Mouse (Mus musculus): Measurements from ENCODE around the gene Fbxo3. TPM values are rescaled to one million over a fixed set of nuclear protein-coding genes. Genes with fewer than 3 reads are reported as not detected.
"Not testable (repeated sequence)": the region's sequence is repeated elsewhere in the genome, so short reads cannot be mapped to it uniquely, and the experiment has no call there.

Fbxo3 gene
- polyA plus RNA-seq, 1 experiment, result 8.5 TPM

GRCm38 (mm10) chr2:104069704-104070185 is 42.2 kb downstream of the Fbxo3 start, which contains the start of gene Cd59b:
Gene Cd59b (plus strand): TSS chr2:104069849.
- H3K79me2 ChIP-seq (ENCODE audit: control insufficient read depth, insufficient read depth), result no peaks in the 10 kb centered on the region
- no peaks in the 10 kb centered on the region for H3K27me3 ChIP-seq (ENCODE audit: control insufficient read depth, insufficient read depth, insufficient read length)
- no peak within 1 kb of the TSS for H3ac ChIP-seq (ENCODE audit: control insufficient read depth, insufficient read length, low read depth)
- H3K79me3 ChIP-seq (ENCODE audit: low read depth), result no peaks in the 10 kb centered on the region
- H3K36me3 ChIP-seq (ENCODE audit: control insufficient read depth, insufficient read depth), result no peaks in the 10 kb centered on the region
- TF ChIP-seq CEBPB (IDR thresholded peaks at IDR 0.05; ENCODE audit: low read depth), result no peak
- TF ChIP-seq USF1 (IDR thresholded peaks at IDR 0.05; ENCODE audit: low read depth), result no peak
- TF ChIP-seq CTCF (IDR thresholded peaks at IDR 0.05; ENCODE audit: control insufficient read depth, insufficient read depth, insufficient read length), result no peak
- no peak for TF ChIP-seq MYOD1 (IDR thresholded peaks at IDR 0.05; ENCODE audit: control insufficient read depth, insufficient read length, low read depth)
- no peak for TF ChIP-seq MYOG (IDR thresholded peaks at IDR 0.05; ENCODE audit: control insufficient read depth, extremely low read depth, insufficient read length)
- no peak for TF ChIP-seq MAX (IDR thresholded peaks at IDR 0.05)
- TF ChIP-seq FOSL1 (IDR thresholded peaks at IDR 0.05; ENCODE audit: insufficient read depth, low read length, poor library complexity, severe bottlenecking), result no peak
- H3K4me3 ChIP-seq (ENCODE audit: insufficient read depth, poor library complexity, severe bottlenecking), result no peak within 1 kb of the TSS

GRCm38 (mm10) chr2:104078285-104078684 is 50.8 kb downstream of the Fbxo3 start:
- not testable (repeated sequence) for H3K4me3 ChIP-seq (ENCODE audit: insufficient read depth, poor library complexity, severe bottlenecking); H3K79me3 ChIP-seq (ENCODE audit: low read depth); H3K36me3 ChIP-seq (ENCODE audit: control insufficient read depth, insufficient read depth); H3K27me3 ChIP-seq (ENCODE audit: control insufficient read depth, insufficient read depth, insufficient read length); H3ac ChIP-seq (ENCODE audit: control insufficient read depth, insufficient read length, low read depth); H3K79me2 ChIP-seq (ENCODE audit: control insufficient read depth, insufficient read depth)

- H3K4me3 ChIP-seq (ENCODE audit: insufficient read depth, poor library complexity, severe bottlenecking); H3K36me3 ChIP-seq (ENCODE audit: control insufficient read depth, insufficient read depth); H3ac ChIP-seq (ENCODE audit: control insufficient read depth, insufficient read length, low read depth); H3K79me3 ChIP-seq (ENCODE audit: low read depth); H3K79me2 ChIP-seq (ENCODE audit: control insufficient read depth, insufficient read depth); H3K27me3 ChIP-seq (ENCODE audit: control insufficient read depth, insufficient read depth, insufficient read length): not testable (repeated sequence)
These were observed 54.0 kb downstream of the Fbxo3 start for GRCm38 (mm10) chr2:104081436-104082050.

- H3K79me2 ChIP-seq (ENCODE audit: control insufficient read depth, insufficient read depth), result no peaks in the 10 kb centered on the region
- no peaks in the 10 kb centered on the region for H3K27me3 ChIP-seq (ENCODE audit: control insufficient read depth, insufficient read depth, insufficient read length)
- H3K79me3 ChIP-seq (ENCODE audit: low read depth), result no peaks in the 10 kb centered on the region
- H3K36me3 ChIP-seq (ENCODE audit: control insufficient read depth, insufficient read depth), result no peaks in the 10 kb centered on the region
- no peak overlapping the region for H3K4me3 ChIP-seq (ENCODE audit: insufficient read depth, poor library complexity, severe bottlenecking)
- no peak overlapping the region for H3ac ChIP-seq (ENCODE audit: control insufficient read depth, insufficient read length, low read depth)
- TF ChIP-seq FOSL1 (IDR thresholded peaks at IDR 0.05; ENCODE audit: insufficient read depth, low read length, poor library complexity, severe bottlenecking), result no peak
- TF ChIP-seq CEBPB (IDR thresholded peaks at IDR 0.05; ENCODE audit: low read depth), result no peak
- TF ChIP-seq USF1 (IDR thresholded peaks at IDR 0.05; ENCODE audit: low read depth), result no peak
- TF ChIP-seq MYOG (IDR thresholded peaks at IDR 0.05; ENCODE audit: control insufficient read depth, extremely low read depth, insufficient read length), result no peak
- TF ChIP-seq MYOD1 (IDR thresholded peaks at IDR 0.05; ENCODE audit: control insufficient read depth, insufficient read length, low read depth), result no peak
- TF ChIP-seq CTCF (IDR thresholded peaks at IDR 0.05; ENCODE audit: control insufficient read depth, insufficient read depth, insufficient read length), result no peak
- TF ChIP-seq MAX (IDR thresholded peaks at IDR 0.05), result no peak
These were observed 55.0 kb downstream of the Fbxo3 start for GRCm38 (mm10) chr2:104082474-104082873.

GRCm38 (mm10) chr2:104084027-104084426 is 56.5 kb downstream of the Fbxo3 start:
- not testable (repeated sequence) for H3K79me3 ChIP-seq (ENCODE audit: low read depth); H3K27me3 ChIP-seq (ENCODE audit: control insufficient read depth, insufficient read depth, insufficient read length); H3K79me2 ChIP-seq (ENCODE audit: control insufficient read depth, insufficient read depth); H3K4me3 ChIP-seq (ENCODE audit: insufficient read depth, poor library complexity, severe bottlenecking); H3K36me3 ChIP-seq (ENCODE audit: control insufficient read depth, insufficient read depth); H3ac ChIP-seq (ENCODE audit: control insufficient read depth, insufficient read length, low read depth)

- H3K79me2 ChIP-seq (ENCODE audit: control insufficient read depth, insufficient read depth); H3K79me3 ChIP-seq (ENCODE audit: low read depth): not testable (repeated sequence)
These were observed 60.0 kb downstream of the Fbxo3 start for GRCm38 (mm10) chr2:104087562-104087961.

GRCm38 (mm10) chr2:104093305-104093704 is 65.8 kb downstream of the Fbxo3 start:
- Histone ChIP-seq H3ac (ENCODE audit: control insufficient read depth, insufficient read length, low read depth) (no peak overlapping the region), H3K27me3 (ENCODE audit: control insufficient read depth, insufficient read depth, insufficient read length) (peaks cover 7% of the 10 kb centered on the region)

More at GRCm38 (mm10) chr2:104087562-104087961, 60.0 kb downstream of the Fbxo3 start:
- H3K27me3 ChIP-seq (ENCODE audit: control insufficient read depth, insufficient read depth, insufficient read length); H3K36me3 ChIP-seq (ENCODE audit: control insufficient read depth, insufficient read depth); H3ac ChIP-seq (ENCODE audit: control insufficient read depth, insufficient read length, low read depth); H3K4me3 ChIP-seq (ENCODE audit: insufficient read depth, poor library complexity, severe bottlenecking): not testable (repeated sequence)

More at GRCm38 (mm10) chr2:104093305-104093704, 65.8 kb downstream of the Fbxo3 start:
- Histone ChIP-seq H3K4me3 (ENCODE audit: insufficient read depth, poor library complexity, severe bottlenecking) (no peak overlapping the region), H3K79me3 (ENCODE audit: low read depth) (no peaks in the 10 kb centered on the region), H3K79me2 (ENCODE audit: control insufficient read depth, insufficient read depth) (no peaks in the 10 kb centered on the region), H3K36me3 (ENCODE audit: control insufficient read depth, insufficient read depth) (no peaks in the 10 kb centered on the region)
- TF ChIP-seq MAX (IDR thresholded peaks at IDR 0.05) (no peak), MYOG (IDR thresholded peaks at IDR 0.05; ENCODE audit: control insufficient read depth, extremely low read depth, insufficient read length) (no peak), CTCF (IDR thresholded peaks at IDR 0.05; ENCODE audit: control insufficient read depth, insufficient read depth, insufficient read length) (no peak), MYOD1 (IDR thresholded peaks at IDR 0.05; ENCODE audit: control insufficient read depth, insufficient read length, low read depth) (no peak), FOSL1 (IDR thresholded peaks at IDR 0.05; ENCODE audit: insufficient read depth, low read length, poor library complexity, severe bottlenecking) (no peak), USF1 (IDR thresholded peaks at IDR 0.05; ENCODE audit: low read depth) (no peak), CEBPB (IDR thresholded peaks at IDR 0.05; ENCODE audit: low read depth) (no peak)

Measured in C2C12 (cell line).